Mouse (Mus musculus): ENCODE measurements around the gene Tgfb1.

DNA sequence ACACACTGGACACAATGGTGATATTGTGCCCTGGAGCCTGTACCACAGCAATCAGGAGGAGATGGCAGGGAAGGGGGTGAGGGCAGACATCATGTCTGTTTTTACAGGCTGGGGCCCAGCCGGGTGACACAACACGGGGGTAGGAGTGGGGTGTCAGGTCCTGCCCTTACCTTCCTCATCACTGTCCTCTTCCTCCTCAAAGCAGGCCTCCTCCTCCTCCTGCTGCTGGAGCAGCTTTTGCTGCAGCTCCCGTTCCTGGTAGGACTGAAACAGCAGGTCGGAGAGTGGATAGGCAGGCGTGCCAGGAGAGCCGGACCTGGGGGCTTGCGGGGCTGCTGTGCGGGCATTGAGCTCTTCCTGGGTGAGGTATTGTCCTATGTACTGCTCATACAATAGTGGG, 27.8 kb downstream of the Tgfb1 start:
- TF ChIP-seq POLR2A (IDR thresholded peaks at IDR 0.05; ENCODE audit: control insufficient read depth, extremely low read depth, insufficient read depth, low read length, poor library complexity): no peak
- TF ChIP-seq CTCF (IDR thresholded peaks at IDR 0.05; ENCODE audit: borderline replicate concordance, control insufficient read depth, extremely low read depth, insufficient read depth, low read length, poor library complexity): no peak

All from thymus, adult 2 months (tissue).